Mouse (Mus musculus) midbrain, embryonic 16.5 days (tissue): Measurements from ENCODE around the gene Pik3r1. TPM values are rescaled to one million over a fixed set of nuclear protein-coding genes. Genes with fewer than 3 reads are reported as not detected.

Experiments
- ATAC-seq: fragments of 200-750 bp; cut with Nextera tagmentation; 2 replicates; pipeline ENCODE4 v1.8.0; 2017; ENCODE audit warnings: moderate TSS enrichment
- H3K27ac ChIP-seq: fragments of 300-500 bp; sonication (generic); 2 replicates; pipeline ENCODE4 v1.5.1; 2014; ENCODE audit warnings: mild to moderate bottlenecking, low read length, mixed read lengths
- H3K27me3 ChIP-seq: fragments of 300-500 bp; sonication (generic); 2 replicates; pipeline ENCODE4 v1.6.1; 2014; ENCODE audit warnings: low read depth, low read length, mixed read lengths; ENCODE audit not compliant: control insufficient read depth, insufficient read depth
- H3K36me3 ChIP-seq: fragments of 300-500 bp; sonication (generic); 2 replicates; pipeline ENCODE4 v1.6.1; 2014; ENCODE audit warnings: mild to moderate bottlenecking, low read length, moderate library complexity, mixed read lengths; ENCODE audit not compliant: control insufficient read depth, insufficient read depth
- H3K4me1 ChIP-seq: fragments of 300-500 bp; sonication (generic); 2 replicates; pipeline ENCODE4 v1.6.1; 2014; ENCODE audit warnings: mild to moderate bottlenecking, low read length, mixed read lengths; ENCODE audit not compliant: control insufficient read depth, insufficient read depth
- H3K4me2 ChIP-seq: fragments of 300-500 bp; sonication (generic); 2 replicates; pipeline ENCODE4 v1.6.1; 2014; ENCODE audit warnings: mild to moderate bottlenecking, low read length, mixed read lengths
- H3K4me3 ChIP-seq: fragments of 300-500 bp; sonication (generic); 2 replicates; pipeline ENCODE4 v1.5.1; 2014; ENCODE audit warnings: low read depth, mild to moderate bottlenecking, low read length, moderate library complexity, mixed read lengths
- H3K9ac ChIP-seq: fragments of 300-500 bp; sonication (generic); 2 replicates; pipeline ENCODE4 v1.6.1; 2014; ENCODE audit warnings: low read depth, low read length, mixed read lengths
- H3K9me3 ChIP-seq: fragments of 300-500 bp; sonication (generic); replicated peaks from 2 replicates; pipeline ENCODE4 v1.6.1; 2014; ENCODE audit warnings: mild to moderate bottlenecking, low read length, mixed read lengths; ENCODE audit not compliant: control insufficient read depth, poor library complexity, severe bottlenecking
- WGBS: fragments of 180-500 bp; shearing (Covaris S2); extraction: QIAGEN DNeasy Blood & Tissue Kit; methylation state at CpG from one replicate; pipeline ENCODE4 v1.1.7; 2014; 5-methylcytosine and 5-hydroxymethylcytosine counted together
- polyA plus RNA-seq: library from polyadenylated mRNA; unstranded; fragments of >200 nt; fragmentation: Nextera tagmentation; extraction: Ambion mirVana; gene quantifications from 2 replicates; pipeline ENCODE4 v1.2.1, GENCODE M21; 2015

The Pik3r1 gene
- polyA plus RNA-seq, 1 experiment from 2014 or later = 45.7 TPM

GRCm38 (mm10) chr13:101635837-101636236, 132.2 kb downstream of the Pik3r1 start:
- Histone ChIP-seq H3K9me3 (no peaks in the 10 kb centered on the region), H3K27ac (no peak overlapping the region), H3K4me3 (no peak overlapping the region), H3K4me2 (no peak overlapping the region), H3K36me3 (no peaks in the 10 kb centered on the region), H3K9ac (no peak overlapping the region), H3K4me1 (no peaks in the 10 kb centered on the region), H3K27me3 (no peaks in the 10 kb centered on the region)
- 34% methylated on average over 1 of the region's 1 CpGs for WGBS
- no peak for ATAC-seq

- H3K36me3 ChIP-seq = no peaks in the 10 kb centered on the region
- ATAC-seq = no peak
- H3K4me3 ChIP-seq = no peak overlapping the region
- H3K4me1 ChIP-seq = no peaks in the 10 kb centered on the region
- no peak overlapping the region for H3K9ac ChIP-seq
- no peaks in the 10 kb centered on the region for H3K27me3 ChIP-seq
- no peaks in the 10 kb centered on the region for H3K9me3 ChIP-seq
- H3K4me2 ChIP-seq = no peak overlapping the region
- H3K27ac ChIP-seq = no peak overlapping the region
Measured at GRCm38 (mm10) chr13:101634420-101634819, 133.6 kb downstream of the Pik3r1 start.

DNA sequence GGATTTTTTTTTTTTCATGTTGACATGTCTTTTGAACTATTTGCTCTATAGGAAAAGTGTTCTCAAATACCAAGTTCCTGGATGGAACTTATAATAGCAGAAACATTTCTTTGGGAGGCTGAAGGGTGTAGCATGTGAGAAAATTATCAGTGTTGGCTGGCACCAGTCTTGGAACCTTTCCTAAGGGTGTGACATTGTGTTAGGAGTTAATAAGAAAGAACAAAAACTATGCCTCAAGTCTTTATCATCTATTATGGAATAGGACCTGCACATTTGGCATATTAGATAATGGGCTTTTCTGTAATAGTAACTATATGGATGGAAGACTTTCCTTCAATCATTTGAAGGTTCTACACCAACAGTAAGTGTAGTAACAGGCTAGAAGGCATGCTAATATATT, 134.4 kb downstream of the Pik3r1 start:
- no peak for ATAC-seq
- Histone ChIP-seq H3K4me1 (no peaks in the 10 kb centered on the region), H3K9me3 (no peaks in the 10 kb centered on the region), H3K36me3 (no peaks in the 10 kb centered on the region), H3K4me3 (no peak overlapping the region), H3K27me3 (no peaks in the 10 kb centered on the region), H3K4me2 (no peak overlapping the region), H3K9ac (no peak overlapping the region), H3K27ac (no peak overlapping the region)

DNA sequence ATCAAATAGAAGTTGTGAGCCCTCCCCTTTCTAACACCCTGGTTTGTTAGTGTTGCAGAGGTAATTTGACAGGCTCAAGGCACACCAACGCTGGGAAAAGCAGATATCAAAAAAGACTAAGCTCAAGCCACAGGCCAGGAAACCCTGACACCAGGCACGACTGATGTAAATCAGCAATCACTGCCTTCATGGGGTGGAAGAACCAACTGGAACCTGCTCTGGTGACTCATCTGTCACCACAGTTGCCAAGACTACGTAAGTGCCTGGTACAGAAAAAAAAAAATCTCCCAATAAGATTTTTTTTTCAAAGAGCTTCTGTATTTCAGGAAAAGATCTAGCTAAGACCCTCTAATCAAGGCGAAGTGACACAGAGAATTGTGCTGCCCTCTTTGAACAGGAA, 135.2 kb downstream of the Pik3r1 start:
- WGBS = 74% methylated on average over 4 of the region's 4 CpGs
- Histone ChIP-seq H3K36me3 (no peaks in the 10 kb centered on the region), H3K9ac (no peak overlapping the region), H3K9me3 (no peaks in the 10 kb centered on the region), H3K4me1 (no peaks in the 10 kb centered on the region), H3K27me3 (no peaks in the 10 kb centered on the region), H3K4me3 (no peak overlapping the region), H3K27ac (no peak overlapping the region), H3K4me2 (no peak overlapping the region)
- ATAC-seq = no peak

GRCm38 (mm10) chr13:101631561-101631960, 136.5 kb downstream of the Pik3r1 start:
- Histone ChIP-seq H3K9me3 (no peaks in the 10 kb centered on the region), H3K27ac (no peak overlapping the region), H3K4me1 (no peaks in the 10 kb centered on the region), H3K36me3 (no peaks in the 10 kb centered on the region), H3K9ac (no peak overlapping the region), H3K4me3 (no peak overlapping the region), H3K27me3 (no peaks in the 10 kb centered on the region), H3K4me2 (no peak overlapping the region)
- ATAC-seq = no peak
- 27% methylated on average over 7 of the region's 7 CpGs for WGBS
